Mouse (Mus musculus) heart, postnatal 14 days (tissue): Measurements from ENCODE around the gene Foxl1. TPM values are rescaled to one million over a fixed set of nuclear protein-coding genes. Genes with fewer than 3 reads are reported as not detected.

Source experiments
- DNase-seq, 2 experiments: peaks; one replicate each; pipeline ENCODE4 v3.0.0; 2021 to 2022
- intact Hi-C: fragments of 180-260 bp; cut with DNase I; formaldehyde crosslinking; loops from one replicate; pipeline ENCODE4 v1.15.1; 2025
- total RNA-seq, 2 experiments: library from RNA; stranded (reverse); gene quantifications; 2 replicates each; pipeline ENCODE4 v1.2.3; 2021

Gene Foxl1
- total RNA-seq, 2 experiments from 2014 or later, result 0.12 to 0.17 TPM

DNA sequence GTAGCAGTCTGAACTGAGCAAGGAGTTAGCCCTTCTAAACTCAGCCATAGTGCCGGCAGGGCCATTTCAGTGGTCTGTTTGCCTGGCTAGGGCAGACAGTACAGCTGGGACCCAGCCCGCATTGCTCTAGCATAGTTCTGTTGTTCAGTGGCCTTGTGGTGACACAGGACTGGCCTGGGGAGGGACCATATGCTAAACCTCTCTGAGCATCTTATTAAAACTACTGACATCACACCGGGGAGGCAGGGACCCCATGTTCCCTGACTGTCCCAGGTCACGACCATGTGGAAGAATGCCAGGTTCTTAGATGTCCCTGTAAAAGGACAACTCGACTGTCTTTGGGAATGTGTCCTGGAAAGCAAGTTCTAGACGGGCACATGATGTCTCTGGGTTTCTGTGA is 35.6 kb upstream of the Foxl1 start:
- intact Hi-C loops, result loop anchor here (1.0 to 5.0 kb wide), 4 partner anchors 121 to 410 kb away; no protein-coding TSS in a partner anchor

DNA sequence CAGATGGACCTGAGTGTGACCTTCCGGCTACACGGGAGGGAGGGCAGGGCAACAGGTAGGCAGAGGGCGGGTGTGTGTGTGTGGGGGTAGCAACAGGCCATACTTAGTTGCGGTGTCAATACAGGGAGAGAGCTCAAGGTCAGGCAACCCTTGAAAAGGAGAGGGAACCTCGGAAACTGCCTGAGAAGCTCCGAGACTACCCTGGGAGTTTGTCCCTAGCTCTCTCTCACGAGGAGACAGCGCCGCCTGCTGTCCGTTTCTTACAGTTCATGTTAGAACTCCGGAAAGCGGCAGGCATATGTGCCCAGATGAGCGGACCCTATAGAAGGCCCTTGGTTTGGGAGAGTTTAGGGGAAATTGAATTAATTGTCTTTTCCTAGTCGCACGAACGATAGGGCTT is 35.1 kb upstream of the Foxl1 start:
- intact Hi-C loops, result loop anchor here (1.0 to 5.0 kb wide), 4 partner anchors 122 to 410 kb away; no protein-coding TSS in a partner anchor
- DNase-seq, result peak; percentile 87 to 94

More for the DNA sequence above, 35.6 kb upstream of the Foxl1 start:
- DNase-seq, result no peak

DNA sequence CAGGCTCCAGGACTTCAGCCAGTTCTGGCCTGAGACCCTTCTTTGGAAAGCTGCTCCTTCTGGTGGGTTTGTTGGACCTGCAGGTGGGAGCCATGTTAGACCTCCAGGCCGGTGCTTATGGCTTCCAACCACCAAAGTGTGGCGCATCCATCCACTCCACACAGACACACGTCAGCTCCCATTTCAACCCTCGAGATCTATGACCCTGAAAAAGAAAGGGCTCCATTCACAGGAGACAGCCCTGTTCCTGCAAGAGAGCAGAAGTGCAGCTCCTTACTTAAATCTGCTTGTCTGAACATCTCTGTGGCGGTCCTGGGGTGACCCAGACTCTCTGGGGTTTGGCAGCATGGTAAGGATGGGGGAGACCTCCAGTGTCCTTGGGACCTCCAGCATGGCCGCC is 34.2 kb upstream of the Foxl1 start:
- no peak for DNase-seq
- intact Hi-C loops, result loop anchor here (2.0 to 5.0 kb wide), 3 partner anchors 123 to 411 kb away; no protein-coding TSS in a partner anchor

DNA sequence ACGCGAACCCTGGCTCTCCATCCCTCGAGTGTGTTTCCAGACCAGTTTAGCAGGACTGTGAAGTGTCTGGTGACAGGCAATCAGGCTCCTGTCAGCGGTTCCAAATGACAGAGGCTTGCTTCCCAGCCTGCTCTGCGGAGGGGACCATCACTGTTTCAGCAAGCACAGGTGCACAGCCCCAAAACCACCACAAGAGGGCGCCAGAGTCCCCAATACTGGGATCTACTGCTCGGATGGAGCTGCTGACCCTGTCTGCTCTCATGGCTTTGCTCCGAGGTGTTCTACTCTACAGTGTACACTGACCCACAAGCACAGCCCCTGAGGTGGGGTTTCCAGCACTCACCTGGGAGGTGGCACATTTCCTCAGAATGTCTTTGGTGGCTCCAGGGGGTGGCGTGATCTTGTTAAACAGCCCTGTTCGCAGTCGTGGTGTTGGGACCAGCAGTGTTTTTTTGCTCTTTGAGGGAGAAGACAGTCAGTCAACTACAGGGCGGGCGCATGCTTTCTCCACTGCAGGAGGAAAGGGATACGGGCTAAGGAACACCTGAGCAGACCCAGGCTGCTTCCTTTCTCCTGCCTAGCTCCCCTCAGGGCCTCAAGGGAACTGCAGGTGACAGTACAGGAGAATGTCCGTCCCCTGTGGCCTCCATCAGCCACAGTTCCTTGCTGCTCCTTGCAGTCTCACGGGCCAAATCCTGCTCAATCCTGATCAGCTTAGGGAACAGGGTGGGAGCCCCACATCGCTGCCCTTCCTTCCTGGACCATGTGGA is 23.5 kb upstream of the Foxl1 start:
- intact Hi-C loops, result loop anchor here (10.0 kb wide), 1 partner anchor 581 kb away; no protein-coding TSS in a partner anchor
- peak; percentile 76 to 90 for DNase-seq

DNA sequence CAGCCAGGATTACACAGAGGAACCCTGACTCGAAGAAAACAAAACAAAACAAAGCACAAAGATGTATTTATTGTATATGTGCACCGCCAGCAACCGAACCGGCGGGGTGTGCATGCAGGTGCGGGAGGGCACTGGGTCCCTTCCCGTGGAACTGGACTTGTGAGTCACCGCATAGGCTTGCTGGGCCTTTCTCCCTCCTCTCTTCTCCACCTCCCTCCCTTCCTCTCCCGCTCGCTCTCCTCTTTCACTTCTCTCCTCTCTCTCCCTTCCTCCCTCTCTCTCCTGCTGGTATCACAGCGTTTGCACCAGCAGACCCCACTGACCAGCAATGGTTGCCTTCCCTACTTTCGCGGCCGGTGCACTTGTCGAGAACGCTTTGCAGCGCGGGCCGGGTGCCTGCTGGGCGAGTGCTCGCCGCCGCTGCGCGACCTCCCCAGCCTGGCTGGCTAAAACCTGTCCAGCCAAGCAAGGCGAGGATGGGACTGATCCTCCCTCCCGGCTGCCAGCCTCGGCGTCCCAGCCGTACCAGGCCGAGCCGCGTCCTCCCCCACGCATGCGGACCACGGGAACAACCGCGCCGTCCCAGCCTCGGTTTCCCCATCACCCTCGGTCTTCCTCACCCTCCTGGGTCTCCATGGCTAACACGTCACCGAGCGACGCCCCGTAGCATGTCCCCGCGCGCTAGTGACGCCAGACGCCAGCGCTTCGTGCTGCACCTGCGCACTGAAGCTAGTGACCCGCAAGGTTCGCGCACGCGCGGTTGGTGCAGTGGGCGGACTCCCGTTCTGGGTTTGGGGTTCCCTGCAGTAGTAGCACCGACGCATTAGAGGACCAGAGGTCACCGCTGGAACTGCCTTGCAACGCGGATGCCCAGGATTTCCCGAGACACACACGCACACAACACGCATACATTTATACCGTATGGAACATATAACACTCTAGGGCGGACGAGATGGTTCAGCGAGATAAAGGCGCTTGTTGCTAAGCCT is 19.8 kb upstream of the Foxl1 start, which contains the start of gene Mthfsd:
Gene Mthfsd (minus strand): TSS at position 725 of the 989 bp plus-strand sequence.
- peak; percentile 99 for DNase-seq
- intact Hi-C loops, result loop anchor here (10.0 kb wide), 1 partner anchor 577 kb away; no protein-coding TSS in a partner anchor

DNA sequence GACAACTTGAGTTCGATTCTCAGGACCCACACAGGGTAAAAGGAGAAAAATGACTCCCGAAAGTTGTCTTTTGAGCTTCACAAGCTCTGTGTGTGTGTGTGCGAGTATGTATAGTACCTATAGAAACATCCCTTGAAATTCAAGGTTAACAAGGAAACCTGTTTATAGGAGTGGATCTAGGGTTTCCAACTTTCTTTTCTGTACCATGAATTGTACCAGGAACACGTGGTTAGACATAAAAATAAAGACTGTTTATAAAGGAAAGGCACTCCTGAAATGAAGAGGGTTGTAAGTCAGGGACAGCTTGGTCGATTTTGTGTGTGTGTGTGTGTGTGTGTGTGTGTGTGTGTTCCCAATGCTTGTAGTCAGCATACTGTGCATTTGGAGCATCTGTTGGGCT is 19.1 kb upstream of the Foxl1 start:
- DNase-seq, result no peak
- intact Hi-C loops, result loop anchor here (10.0 kb wide), 1 partner anchor 576 kb away; no protein-coding TSS in a partner anchor

DNA sequence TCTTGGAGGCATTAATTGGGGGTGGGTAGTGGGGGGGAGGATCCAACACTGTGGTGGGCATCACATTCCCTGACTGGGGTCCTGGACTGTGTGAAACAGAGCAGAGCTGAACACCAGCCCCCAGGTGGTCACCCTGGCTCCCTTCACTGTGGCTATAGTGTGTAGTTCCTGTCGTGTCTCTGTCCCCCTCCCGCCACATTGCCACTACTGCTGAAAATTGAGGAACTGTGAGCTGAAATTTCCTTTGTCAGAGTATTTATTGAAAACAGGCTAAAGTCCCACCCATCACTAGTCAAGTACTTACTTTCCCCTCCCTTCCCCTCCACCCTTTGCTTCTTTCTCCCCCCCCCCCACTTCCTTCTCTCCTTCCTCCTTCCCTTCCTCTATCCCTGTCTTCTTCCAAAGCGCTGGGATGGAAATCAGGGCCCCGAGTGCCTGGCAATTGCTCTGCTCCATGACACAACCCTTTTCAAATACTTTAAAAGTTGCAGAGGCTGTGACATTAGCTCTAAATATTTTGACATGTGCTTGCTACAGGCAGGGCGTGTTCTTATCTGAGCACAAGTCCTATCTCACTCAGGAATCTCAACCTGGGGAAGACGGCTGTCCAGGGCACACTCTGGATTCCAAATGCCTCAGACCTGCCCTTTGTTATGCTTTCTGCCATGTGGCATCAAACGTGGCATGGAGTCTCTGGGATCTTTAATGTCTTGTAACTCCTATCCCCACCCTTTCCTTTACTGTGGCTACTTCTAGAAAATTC is 16.4 kb upstream of the Foxl1 start:
- no peak for DNase-seq
- intact Hi-C loops, result loop anchor here (5.0 kb wide), 1 partner anchor 201 kb away; no protein-coding TSS in a partner anchor

DNA sequence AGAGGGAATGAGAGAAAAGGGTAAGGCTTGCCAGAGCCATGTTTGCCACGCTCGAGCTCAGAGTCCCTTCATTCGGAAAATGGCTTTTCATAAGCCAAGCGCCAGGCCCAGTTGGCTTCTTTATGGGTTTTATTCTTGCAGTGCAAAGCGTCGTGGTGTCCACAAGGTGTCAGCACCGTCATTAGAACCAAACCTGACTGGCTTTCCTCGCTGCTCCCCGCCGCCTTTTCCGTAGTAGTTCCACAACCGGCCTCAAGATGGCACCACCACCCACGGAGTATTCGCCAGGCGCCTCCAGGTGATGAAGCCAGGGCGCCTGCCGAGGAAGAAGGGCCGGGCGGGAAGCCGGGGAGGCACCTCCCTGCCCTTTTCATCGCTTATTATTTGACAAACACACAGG is 14.5 kb upstream of the Foxl1 start:
- DNase-seq, result peak; percentile 97 to 99
- intact Hi-C loops, result loop anchor here (1.0 to 5.0 kb wide), 4 partner anchors 116 to 400 kb away; no protein-coding TSS in a partner anchor

DNA sequence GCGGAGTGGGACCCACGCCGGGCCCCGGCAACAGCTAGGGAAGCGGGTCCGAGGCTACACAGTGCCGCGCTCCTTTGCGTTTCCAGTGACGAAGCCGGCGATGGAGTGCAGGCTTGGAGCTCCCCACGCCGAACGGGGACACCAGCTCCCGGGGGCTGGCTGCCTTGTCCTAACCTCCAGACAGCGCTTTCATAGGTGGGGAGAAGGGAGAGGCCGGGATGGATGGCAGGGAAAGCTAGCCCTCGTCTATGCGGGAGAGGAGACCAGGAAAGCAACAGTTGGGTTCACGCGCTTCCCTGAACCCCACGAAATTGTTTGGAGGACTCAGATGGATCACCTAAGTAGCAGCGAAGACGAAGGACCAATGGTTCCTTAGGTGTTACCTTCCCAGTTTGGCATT is 12.6 kb upstream of the Foxl1 start:
- intact Hi-C loops, result no loop called here
- DNase-seq, result no peak

DNA sequence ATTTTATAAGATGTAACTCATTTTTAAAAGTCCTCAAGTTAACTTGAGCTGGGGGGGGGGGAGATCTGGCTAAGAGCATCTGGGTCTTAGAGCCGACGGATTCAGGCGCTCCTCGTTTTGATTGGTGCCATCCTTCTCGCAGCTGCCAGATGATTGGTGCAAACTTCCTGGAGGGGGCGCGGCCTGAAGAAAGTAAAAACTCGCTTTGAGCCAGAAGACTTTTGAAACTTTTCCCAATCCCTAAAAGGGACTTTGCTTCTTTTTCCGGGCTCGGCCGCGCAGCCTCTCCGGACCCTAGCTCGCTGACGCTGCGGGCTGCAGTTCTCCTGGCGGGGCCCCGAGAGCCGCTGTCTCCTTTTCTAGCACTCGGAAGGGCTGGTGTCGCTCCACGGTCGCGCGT is 11.8 kb upstream of the Foxl1 start, which contains the start of gene Foxc2:
Gene Foxc2 (plus strand): TSS at position 224 of the 400 bp plus-strand sequence.
- peak; percentile 82 for DNase-seq
- intact Hi-C loops, result no loop called here

DNA sequence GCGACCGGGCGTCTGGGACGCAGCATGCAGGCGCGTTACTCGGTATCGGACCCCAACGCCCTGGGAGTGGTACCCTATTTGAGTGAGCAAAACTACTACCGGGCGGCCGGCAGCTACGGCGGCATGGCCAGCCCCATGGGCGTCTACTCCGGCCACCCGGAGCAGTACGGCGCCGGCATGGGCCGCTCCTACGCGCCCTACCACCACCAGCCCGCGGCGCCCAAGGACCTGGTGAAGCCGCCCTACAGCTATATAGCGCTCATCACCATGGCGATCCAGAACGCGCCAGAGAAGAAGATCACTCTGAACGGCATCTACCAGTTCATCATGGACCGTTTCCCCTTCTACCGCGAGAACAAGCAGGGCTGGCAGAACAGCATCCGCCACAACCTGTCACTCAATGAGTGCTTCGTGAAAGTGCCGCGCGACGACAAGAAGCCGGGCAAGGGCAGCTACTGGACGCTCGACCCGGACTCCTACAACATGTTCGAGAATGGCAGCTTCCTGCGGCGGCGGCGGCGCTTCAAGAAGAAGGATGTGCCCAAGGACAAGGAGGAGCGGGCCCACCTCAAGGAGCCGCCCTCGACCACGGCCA is 11.1 kb upstream of the Foxl1 start:
- intact Hi-C loops, result no loop called here
- DNase-seq, result peak; percentile 49 to 52

DNA sequence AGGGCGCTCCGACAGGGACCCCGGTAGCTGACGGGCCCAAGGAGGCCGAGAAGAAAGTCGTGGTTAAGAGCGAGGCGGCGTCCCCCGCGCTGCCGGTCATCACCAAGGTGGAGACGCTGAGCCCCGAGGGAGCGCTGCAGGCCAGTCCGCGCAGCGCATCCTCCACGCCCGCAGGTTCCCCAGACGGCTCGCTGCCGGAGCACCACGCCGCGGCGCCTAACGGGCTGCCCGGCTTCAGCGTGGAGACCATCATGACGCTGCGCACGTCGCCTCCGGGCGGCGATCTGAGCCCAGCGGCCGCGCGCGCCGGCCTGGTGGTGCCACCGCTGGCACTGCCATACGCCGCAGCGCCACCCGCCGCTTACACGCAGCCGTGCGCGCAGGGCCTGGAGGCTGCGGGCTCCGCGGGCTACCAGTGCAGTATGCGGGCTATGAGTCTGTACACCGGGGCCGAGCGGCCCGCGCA is 10.5 kb upstream of the Foxl1 start:
- peak; percentile 31 to 40 for DNase-seq
- intact Hi-C loops, result no loop called here

DNA sequence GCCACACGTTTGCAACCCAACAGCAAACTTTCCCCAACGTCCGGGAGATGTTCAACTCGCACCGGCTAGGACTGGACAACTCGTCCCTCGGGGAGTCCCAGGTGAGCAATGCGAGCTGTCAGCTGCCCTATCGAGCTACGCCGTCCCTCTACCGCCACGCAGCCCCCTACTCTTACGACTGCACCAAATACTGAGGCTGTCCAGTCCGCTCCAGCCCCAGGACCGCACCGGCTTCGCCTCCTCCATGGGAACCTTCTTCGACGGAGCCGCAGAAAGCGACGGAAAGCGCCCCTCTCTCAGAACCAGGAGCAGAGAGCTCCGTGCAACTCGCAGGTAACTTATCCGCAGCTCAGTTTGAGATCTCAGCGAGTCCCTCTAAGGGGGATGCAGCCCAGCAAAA is 9.8 kb upstream of the Foxl1 start:
- no peak for DNase-seq
- intact Hi-C loops, result no loop called here

DNA sequence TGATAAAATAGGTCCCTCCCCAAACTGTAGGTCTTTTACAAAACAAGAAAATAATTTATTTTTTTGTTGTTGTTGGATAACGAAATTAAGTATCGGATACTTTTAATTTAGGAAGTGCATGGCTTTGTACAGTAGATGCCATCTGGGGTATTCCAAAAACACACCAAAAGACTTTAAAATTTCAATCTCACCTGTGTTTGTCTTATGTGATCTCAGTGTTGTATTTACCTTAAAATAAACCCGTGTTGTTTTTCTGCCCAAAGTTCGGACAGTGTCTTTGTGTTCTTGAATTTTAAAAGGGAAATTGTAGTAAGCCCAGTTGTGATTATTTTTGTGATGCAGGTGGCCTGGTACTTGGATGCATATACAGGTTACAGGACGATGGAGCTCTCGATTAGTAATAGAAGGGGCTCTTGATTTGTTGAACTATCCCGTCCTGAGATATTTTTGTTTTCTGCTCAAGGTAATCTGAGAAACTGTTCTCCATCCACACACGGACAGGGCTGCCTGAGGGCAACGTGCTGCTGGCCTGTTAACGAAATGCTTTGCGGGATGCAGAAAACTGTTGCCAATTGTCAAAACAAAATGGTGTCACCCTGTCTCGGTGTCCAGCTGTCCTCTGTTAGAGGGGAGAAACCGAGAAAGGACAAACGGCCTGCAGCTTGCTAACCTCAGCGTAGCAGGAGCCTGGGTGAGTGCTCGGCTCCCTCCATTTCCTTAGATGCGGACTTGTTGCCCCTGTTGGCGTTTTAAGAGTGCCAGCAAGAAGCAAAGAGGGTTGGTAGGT is 8.9 kb upstream of the Foxl1 start:
- DNase-seq, result no peak
- intact Hi-C loops, result no loop called here

DNA sequence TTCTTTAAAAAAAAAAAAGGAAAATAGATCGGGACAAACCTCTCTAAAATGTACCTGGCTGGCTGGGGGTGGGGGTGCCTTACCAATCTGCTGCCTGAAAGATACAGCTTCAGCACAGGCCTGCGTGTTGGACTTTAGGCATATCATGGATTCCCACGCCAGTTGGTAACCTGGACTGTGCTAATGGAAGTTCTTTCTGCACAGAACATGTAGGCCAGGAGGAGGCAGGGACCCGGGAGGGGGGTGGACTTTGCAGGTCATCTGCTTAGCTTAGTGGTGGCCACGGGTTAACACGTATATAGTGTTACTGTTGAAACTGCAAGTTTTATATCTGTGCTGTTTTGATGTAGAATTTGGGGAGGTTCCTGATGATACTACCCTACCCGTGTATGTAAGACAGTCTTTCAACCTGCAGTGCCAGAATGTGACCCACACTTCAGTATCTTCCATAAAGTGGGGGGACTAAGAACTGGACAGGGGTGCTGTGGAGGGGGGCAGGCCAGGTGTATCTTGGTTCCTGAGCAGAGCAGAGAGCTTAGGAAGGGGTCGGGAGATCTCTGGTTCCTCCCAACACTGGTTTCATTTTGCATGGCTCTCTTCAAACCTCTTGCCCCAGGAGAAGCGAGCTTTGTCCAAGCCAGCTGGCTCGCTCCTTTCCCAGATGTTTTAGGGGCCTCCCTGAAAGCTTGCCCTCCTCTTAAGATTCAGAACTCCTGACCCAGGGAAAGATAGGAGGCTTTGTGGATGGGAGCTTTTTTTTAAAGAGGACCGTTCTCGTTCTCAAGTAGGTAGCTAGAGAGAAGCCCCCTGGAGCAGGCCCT is 7.9 kb upstream of the Foxl1 start:
- no peak for DNase-seq
- intact Hi-C loops, result no loop called here

DNA sequence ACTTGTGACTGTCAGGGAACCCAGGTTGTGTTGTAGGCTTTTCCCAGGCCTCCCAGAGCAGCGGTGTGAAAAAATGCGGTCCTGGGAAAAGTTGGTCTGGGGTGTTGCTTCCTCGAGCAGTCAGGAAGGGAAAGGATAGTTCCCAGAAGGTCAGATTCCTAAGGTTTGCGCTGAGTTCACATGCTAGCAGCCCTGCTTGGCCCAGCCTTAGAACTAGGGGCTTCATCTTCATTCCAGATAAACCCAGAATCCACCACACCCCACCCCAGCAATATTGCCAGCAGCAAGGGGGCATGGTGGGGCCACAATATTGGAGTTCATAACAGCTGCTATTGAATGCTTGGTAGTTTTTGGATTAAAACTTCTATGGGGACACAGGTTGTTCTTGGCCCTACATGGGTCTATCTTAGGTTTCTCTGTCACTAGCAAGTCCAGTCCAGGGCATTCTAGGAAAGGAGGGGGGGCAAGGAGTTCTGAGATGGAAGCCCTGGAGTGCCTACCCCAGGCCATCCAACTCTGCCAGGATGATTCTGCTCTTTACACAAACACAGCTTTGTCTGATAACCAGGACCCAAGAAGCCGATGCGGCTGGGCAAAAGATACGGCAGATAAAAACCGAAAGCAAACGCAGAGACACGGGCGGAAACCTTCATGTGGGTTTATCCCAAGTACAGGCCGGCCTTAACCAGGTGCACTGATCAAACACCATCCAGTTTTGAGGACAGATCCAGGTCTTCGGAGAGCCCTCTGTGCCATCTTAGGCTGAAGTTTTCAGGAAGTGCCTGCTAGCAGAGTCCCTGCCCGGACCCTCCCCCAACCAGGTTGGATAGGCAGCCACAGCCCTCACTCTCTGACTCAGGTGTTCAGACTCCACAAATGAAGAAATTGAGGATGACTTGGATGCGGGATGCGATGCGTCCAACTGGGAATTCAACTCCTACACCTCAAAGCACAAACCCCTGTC is 7.0 kb upstream of the Foxl1 start:
- intact Hi-C loops, result no loop called here

DNA sequence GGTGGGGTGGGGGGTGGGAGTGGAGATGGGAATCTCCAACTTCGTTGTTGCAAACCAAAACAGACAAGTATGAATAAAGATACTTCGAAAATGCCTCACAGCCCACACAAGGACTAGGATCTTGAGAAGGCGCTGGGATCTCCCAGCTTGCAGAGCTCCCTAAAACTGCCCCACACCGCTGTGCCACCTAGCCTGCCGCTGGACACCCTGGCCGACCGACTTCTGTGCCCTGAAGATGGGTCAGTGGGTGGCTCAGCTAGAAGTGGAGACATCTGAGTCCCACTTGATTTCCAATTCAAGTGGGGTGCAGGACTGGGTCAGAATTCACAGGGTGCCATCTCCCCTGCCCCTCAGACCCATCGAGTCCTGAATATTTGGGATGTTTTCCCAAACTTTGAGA is 6.0 kb upstream of the Foxl1 start:
- intact Hi-C loops, result no loop called here
- DNase-seq, result no peak

More for the DNA sequence above, 7.0 kb upstream of the Foxl1 start:
- DNase-seq, result no peak
